Mouse (Mus musculus): ENCODE results near the gene Als2cr12.
"Not testable (repeated sequence)": the region's sequence is repeated elsewhere in the genome, so short reads cannot be mapped to it uniquely, and the experiment has no call there.

Gene Als2cr12

DNA sequence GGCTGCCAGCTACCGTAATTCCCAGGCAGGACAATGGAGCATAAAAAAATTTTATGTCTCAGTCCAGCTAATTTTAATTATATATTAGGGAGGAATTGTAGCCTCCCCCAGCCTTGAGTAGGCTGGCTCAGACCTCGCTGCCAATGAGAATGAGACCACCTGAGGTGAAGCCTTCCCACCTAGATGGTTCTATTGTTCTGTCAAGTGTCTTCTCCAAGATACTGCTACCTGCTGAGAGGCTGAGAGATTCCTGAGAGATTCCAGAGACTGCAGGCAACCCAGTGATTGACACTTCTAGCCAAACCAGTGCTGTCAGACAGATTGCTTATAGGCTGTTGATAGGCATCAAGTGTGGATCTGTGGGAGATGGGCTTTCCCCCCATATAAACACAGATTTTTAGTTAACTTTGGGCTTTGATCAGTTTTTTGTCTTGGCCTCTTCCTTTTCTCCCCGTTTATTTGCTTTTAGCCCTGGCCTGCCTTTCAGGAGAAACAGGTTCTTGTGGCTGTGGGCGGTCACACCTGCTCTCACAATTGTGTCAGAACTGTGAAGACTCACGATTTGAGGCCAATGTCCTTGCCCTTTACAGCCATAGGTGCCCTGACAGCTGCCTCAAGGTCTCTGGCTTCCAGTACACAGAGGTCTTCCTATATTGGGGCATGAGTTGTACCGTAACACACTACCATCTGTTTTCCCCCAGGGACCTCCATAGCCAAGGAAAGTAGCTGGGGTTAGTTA lies 5.6 kb downstream of the Als2cr12 start:
- DNase-seq (ENCODE audit: low spot score in 2 of 2) = no peak

DNA sequence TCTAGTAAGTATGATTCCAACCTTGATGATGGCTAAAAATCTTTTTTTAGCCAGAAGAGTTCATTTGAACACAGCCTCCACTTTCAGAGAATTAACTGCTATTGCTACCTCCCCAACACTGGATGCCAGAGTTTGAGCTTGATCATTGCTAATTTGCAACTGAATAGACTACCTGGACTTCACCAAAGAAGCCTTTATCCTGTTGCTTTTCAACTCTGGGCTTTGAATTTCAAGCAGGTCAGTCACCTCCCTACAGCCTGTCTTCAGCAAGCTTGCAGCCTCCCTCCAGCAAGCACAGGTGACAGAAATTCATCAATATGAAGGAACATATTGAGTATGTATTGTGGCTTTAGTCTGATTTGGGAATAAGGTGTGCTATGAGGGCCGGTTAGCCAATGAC lies 6.4 kb downstream of the Als2cr12 start:
- no peak for DNase-seq (ENCODE audit: low spot score in 2 of 2)

DNA sequence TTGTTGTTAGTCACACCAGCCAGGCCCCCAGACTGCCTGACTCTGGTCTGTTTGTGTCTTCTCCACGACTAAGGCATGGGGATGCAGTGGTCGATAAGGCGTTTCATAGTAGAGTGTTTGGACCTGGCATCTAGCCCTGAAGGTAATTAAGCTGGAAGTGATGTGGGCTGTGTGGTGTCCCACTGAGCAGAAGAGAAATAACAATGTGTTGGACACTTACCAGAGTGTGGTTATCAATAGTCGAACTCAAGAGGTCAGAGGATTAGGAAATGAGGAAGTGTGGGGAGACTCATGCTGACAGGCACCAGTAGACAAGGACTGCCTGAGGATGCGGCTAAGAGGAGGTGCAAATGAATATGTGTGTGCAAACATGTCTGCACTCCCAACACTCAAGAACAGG lies 17.4 kb downstream of the Als2cr12 start:
- not testable (repeated sequence) for DNase-seq (ENCODE audit: low spot score in 2 of 2)

DNA sequence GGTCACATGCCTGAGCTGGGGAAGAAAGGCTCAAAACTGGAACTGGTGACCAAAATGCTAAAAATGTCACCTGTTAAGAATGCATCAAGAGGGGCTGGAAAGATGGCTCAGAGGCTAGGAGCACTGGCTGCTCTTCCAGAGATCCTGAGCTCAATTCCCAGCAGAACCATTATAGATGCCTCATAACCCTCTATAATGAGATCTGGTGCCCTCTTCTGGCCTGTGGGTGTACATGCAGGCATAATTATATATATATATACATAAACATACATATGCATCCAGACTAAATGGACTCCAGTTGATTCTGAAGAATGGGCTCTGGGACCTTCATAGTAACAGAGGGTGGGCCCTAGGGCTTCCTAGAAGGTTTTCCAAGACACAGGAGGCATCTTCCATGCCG lies 18.2 kb downstream of the Als2cr12 start:
- no peak for DNase-seq (ENCODE audit: low spot score in 2 of 2)

DNA sequence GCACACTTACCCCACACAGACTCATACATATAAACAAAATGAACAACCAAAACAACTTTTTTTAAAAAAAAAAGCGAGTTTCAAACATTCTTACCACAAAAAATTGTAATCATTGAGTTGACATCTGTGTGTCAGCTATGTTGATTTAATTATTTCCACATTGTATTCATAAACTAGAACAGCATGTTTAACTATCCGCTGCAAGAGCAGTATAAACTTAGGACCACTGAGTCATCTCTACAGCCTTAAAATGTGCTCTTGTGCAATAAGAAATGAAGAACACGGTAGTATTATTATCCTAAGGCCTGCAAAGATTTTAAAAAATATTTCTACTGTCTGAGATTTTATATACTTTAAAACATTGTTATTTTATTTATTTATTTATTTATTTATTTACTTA lies 20.8 kb downstream of the Als2cr12 start:
- no peak for DNase-seq (ENCODE audit: low spot score in 2 of 2)

DNA sequence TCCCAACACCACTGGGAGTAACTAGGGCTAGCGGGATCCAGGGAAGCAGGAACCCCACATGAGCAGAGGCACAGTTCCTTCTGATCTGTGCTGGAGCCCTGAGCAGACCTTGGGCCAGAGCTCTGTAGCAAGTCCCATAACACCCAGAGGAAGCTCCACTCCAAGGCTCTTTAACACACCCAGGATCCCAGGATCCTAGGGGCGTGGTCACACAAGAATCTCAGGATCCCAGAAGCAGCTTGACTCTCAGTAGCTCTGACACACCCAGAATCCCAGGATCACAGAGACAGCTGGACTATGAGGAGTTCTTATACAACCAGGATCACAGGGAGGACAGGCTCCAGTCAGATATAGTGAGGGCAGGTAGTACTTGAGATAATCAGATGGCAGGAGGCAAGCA lies 23.7 kb downstream of the Als2cr12 start:
- no peak for DNase-seq (ENCODE audit: low spot score in 2 of 2)

DNA sequence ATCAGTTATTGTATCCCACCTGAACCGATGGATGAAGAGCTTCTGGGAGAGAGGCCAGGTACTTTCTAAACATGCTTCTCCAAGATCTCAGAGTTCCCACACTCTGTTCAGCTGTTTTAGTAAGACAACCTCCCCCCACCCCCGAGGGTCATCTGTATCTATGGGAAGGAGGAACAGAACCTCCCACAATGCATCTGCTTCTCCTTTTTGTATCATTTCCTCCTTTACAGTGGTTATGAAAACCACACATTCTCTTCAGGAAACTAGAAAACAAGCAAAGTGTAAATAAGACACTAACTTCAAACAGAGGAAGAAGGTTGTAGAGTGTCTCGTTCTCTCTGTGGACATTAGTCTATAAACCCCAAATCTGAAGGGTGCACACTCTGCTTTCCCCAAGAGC lies 26.2 kb downstream of the Als2cr12 start:
- not testable (repeated sequence) for DNase-seq (ENCODE audit: low spot score in 2 of 2)

DNA sequence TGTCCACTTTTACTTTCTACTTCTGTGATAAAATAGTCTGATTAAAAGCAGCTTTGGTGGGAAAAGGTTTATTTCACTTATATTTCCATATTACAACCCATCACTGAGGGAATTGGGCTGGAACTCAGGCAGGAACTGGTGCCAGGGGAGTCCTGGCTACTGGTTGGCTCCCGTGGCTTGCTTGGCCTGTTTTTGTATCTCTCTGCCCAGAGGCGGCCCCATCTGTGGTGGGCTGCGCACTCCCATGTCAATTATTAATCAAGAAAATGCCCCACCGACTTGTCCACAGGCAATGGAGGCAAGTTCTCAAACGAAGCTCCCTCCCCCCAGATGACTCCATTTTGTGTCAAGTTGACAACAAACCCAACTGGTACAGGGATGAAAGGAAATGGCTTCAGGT lies 27.6 kb downstream of the Als2cr12 start:
- DNase-seq (ENCODE audit: low spot score in 2 of 2) = no peak

DNA sequence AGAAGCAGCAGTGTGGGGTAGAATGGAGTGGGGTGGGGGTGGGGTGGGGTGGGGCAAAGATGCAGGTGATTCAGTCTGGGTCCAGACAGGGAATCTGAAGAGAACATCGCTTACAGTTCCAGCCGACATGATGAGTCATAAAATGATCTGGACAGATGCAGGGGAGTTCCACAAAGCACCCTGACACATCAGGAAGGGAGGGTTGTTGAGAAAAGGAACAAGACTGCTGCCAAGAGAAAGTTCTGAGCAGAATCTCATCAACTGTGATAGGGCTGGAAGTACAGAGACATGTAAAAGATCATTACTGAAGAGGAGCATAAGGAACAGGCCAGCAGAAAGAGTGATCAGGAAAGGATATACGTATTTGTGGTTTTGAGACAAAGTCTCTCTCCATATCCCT lies 32.4 kb downstream of the Als2cr12 start:
- DNase-seq (ENCODE audit: low spot score in 2 of 2) = not testable (repeated sequence)

DNA sequence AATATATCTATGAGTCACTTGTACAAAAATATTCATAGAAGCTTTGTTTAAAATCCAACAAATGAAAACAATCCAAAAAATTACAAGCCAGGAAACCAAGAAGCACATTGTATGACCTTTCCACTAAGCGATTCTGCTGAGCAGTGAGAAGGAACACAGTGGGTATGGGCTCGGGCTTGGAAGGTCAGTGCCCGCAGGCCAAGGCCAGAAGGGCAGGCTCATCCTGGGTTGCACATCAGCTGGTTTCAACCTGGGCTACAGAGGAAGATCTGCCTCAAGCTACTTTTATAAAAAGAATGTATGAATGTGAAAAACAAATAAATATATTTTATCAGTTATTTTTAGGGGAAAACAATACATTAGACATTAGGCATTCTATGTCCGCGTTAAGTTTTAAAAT lies 33.1 kb downstream of the Als2cr12 start:
- not testable (repeated sequence) for DNase-seq (ENCODE audit: low spot score in 2 of 2)

DNA sequence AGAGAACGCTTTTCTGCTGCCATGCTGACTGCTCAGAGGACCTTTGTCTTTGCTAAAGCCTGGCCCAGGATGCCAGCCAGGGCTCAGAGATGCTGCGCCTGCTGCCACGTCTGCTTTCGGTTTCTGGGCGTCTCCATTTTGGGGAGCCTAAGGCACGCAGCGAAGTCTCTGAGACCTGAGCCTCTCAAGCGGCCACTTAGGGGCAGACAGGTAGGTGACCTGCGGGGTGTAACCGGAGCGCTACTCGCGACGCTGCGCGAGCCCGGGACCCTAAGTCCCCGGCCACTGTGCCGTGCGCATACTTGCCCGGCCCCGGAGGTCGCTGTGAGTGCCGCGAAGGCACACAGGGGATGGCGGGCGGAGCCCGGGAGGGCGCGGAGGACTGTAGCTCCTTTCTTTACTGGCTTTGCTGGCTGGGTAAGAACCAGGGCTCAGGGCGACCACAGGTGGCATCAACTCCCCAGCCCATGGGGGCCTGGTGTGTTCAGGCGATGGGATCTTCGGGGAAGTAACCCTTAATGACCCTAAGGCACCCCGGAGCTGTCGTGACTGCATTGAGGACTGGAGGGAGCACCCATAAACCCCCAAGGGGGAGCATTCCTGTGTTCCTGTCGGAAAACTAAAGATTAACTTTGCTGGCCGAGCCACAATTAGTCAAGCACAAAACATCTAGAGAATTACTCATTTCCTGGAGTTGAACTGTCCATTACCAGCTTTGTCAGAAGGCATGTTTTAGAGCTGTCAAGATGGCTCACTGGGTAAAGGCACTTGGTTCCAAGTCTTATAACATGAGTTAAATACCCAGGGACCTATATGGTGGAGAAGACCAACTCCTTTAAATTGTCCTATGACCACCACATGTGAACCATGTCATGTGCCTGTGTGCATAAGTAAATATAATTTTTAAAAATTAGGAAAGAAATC lies 43.0 kb downstream of the Als2cr12 start:
- DNase-seq (ENCODE audit: low spot score in 2 of 2) = peak; percentile 15 to 36

DNA sequence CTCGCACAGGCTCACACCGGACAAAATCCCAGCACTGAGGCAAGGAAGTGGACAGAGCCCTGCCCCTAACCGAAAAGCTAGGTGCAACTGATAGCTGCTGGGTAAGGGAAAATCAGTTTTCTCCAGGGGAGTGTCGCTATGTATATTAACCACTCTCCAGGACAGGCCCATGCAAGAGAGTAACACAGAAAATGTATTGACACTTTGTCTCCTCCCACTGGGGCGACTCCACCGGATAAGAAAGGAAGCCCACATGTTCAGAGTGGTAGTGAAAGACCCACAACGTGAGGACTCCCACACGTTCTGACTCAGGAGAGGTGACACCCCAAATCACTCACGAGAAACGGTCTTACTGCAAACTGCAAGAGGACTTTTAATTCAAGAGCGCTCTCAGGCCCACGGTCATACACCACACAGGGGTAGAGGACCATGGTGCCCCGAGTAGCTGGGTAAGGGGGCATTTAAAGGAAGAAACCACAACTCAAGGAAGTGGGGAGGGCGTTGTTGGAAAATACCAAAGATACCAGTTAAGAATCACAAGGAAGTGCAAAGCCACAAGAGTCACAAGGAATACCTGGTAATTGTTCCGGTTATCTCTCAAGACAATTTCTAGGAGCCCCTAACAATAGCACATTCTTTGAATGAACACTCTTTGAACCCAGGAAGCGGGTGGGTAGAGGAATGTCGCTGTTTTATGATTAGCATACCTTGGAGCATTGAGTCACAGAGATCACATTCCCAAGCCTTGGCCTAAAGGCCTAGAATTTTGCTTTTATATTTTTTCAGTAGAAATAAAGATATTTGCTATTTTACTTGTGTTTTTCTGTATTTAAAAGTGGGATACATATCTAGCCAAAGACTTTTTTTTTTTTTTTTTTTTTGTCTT lies 44.0 kb downstream of the Als2cr12 start:
- DNase-seq (ENCODE audit: low spot score in 2 of 2) = not testable (repeated sequence)

DNA sequence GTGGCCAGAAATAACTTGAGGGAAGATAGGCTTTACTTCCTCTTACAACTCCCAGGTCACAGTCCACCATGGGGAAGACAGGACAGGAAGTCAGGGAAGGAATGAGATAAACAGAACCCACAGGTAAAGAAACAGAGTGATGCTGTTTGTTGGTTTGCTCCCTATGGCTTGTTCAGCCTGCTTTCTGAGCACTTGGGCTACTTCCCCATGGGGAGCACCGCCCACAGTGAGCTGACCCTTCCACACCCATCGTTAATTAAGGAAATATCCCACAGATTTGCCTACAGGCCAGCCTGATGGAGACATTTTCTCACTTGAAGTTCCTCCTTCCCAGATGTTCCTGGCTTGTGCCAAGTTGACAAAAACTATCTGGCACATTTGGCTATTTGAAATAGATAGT lies 66.9 kb downstream of the Als2cr12 start:
- DNase-seq (ENCODE audit: low spot score in 2 of 2) = not testable (repeated sequence)

DNA sequence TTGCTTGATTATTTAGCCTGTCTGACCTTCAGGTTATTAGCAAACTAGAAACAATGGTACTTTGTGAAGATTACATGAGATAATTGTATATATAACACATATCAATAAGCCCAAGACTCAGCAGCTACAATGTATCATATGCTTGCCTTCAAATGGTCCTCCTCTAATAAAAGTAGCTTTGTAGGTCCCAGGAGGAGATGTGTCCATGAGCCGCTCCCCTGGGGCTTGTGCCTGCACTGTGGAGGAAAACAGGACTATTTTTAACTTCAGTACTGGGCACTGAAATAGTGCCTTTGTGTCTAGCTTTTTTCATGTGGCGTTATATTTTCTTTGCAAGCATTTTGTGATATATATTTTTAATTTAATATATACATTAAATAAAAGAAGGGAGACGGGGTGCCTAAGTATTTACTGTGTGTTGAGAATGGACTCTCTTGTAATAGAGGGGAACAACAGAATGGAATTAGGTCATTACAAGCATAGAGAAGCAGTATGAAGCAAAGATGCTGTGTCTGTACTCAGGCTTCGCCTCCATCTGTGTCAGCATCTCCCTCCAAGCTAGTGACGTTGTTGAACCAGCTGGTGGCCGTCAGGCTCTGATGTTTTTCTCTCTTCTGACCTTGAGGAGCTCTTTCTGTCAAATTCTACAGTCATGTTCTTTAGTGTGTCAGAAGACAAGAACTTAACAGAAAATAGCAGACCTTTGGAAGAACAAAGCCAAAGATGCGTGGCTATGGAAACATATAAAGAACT lies 73.6 kb downstream of the Als2cr12 start:
- DNase-seq (ENCODE audit: low spot score in 2 of 2) = no peak

DNA sequence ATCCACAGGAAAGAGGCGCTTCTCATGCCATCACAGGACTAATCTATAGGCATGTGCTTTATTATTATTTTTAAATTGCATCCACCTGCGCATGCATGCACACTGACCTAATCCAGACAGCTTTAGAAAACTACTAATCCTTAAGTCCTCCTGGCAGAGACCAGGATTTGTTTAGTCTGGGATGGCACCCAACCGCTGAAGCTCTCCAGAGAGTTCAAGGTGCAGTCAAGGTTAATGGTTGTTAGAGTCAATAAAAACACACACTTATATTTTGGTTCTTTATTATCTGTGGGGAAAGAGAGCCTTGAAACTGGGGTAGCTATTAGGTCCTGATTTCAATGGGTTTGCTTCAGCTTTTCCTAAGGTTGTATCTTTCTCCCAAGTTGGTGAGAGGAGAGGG lies 74.5 kb downstream of the Als2cr12 start:
- no peak for DNase-seq (ENCODE audit: low spot score in 2 of 2)

DNA sequence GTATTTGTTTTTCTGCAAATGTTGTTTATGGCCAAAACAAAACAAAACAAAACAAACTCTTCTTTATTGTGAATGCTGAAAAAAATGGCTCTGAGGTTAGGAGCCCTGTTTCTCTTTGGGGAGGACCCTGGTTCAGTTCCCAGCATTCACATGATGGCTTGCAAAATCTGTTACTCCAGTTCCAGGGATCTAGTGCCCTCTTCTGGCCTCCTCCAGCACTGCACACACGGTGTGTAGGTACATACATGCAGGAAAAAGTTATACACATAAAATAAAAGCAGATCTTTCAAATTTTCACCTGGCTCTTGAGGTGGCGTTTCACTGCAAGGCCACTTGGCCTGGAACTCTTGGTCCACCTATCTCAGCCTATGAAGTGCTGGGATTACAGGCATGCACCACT lies 77.0 kb downstream of the Als2cr12 start:
- no peak for DNase-seq (ENCODE audit: low spot score in 2 of 2)

DNA sequence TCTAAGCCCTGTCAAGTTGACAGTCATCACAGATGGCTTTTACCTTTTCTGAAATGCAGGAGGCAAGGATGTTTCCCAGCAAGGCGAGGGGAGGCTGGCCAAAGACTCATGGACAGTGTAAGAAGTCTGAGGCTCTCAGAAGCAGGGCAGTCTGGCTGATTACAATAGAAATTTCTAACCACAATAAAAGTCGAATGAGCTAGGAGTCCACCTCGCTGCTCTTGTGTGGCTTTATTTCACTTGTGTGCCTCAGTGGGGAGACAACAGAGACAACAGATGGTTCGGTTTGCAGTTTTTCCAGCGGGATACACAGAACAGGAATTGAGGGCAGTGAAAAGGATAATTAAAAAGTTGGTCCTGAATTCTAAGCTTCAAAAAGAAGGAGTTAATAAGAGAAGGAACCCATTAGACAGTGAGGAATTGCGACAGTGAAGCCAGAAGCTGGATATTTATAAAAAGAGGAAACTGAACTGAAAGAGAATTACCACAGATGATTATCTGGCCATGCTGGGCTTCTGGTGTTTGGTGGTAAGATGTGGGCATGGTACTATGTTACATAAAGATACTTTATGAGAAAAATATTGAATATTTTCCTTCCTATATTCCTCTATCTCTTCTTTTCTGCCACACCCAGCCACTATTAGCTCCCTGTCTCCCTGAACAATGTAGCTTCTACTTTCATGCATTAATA lies 77.7 kb downstream of the Als2cr12 start:
- DNase-seq (ENCODE audit: low spot score in 2 of 2) = no peak

DNA sequence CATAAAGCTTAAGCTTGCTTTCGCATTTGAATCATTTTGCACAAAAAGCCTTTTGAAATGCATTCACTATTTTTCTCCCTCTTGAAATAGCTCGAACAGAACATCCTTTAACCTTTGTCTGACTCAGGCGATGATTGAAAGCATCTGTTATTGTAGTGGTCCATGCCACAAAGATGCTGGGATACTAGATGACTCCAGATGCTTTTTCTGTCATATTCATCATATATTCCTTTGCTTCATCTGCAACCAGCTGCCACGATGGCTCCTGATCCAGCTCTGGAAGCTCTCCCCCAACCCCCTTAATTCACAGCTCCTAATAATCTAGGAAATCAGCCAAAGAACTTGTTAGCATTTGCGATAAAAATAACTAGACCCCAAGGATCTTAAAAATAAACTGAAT lies 78.7 kb downstream of the Als2cr12 start:
- DNase-seq (ENCODE audit: low spot score in 2 of 2) = no peak

DNA sequence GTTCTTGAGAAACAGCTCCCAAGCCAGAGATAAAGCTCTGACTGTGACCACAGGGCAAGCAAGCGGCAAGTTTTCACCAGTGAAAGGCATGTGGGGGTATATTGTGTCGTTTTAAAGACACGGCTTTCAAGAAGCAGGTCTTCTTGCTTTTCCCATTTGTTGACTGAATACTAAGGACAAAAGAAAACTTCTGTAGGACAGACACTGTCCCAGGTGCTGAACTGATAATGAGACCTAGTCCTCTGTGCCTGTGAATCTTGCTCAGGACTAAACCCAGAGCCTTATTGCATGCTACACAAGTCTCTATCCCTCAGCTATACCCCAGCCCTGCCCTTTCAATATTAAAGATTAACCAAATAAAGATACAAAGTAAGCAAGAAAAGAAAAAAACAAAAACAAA lies 79.6 kb downstream of the Als2cr12 start:
- DNase-seq (ENCODE audit: low spot score in 2 of 2) = no peak

DNA sequence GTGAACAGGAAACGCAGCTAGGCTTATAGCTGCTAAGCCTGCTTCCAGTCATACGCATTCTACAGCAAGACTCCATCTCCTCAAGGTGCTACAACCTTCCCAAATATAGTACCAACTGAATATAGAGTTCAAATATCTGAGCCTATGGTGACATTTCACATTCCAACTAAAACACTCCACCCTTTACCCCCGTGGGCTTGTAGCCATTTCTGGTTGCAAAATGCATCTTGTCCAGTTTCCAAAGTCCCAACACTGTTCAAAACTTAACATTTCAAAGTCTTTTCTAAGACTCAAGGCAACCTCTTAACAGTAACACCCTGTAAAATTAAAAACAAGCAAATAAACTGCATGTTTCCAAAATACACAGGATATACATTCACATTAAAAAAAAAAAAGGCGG lies 80.6 kb downstream of the Als2cr12 start:
- DNase-seq (ENCODE audit: low spot score in 2 of 2) = no peak

DNA sequence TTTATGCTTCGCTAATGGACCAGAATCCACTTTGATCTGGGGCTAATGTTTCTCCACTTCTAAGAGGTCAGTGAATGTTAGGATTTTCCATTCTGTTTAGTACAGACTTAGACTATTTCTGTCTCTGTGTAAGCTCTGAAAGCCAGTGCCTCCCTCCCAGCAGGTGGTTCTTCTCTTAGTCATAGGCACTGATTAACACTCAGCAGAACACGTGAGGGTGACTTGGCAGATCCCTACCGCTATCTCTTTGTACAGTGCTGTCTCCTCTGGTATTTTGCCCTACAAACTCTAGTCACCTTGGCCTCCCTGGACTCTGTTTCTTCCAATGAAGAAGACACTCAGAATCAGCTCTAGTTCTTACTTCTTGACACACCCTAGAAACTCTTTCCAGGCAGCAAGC lies 81.4 kb downstream of the Als2cr12 start:
- DNase-seq (ENCODE audit: low spot score in 2 of 2) = peak in 1 of 2 experiments; percentile 15

Data from frontal cortex, postnatal 25 days (tissue).